Mouse (Mus musculus): ENCODE data around the gene Mtap.

Mtap gene

GRCm38 (mm10) chr4:89137542-89138360 is 829 bp downstream of the Mtap start:
- DNase-seq (ENCODE audit: low spot score in 2 of 2), result peak; percentile 21 to 25

GRCm38 (mm10) chr4:89138361-89138651 is 1.4 kb downstream of the Mtap start:
- DNase-seq (ENCODE audit: low spot score in 2 of 2), result no peak

GRCm38 (mm10) chr4:89140832-89141231 is 3.9 kb downstream of the Mtap start:
- DNase-seq (ENCODE audit: low spot score in 2 of 2), result peak; percentile 23

GRCm38 (mm10) chr4:89145409-89145808 is 8.5 kb downstream of the Mtap start:
- peak; percentile 34 to 67 for DNase-seq (ENCODE audit: low spot score in 2 of 2)

- DNase-seq (ENCODE audit: low spot score in 2 of 2), result no peak
Measured at GRCm38 (mm10) chr4:89146291-89146690, 9.4 kb downstream of the Mtap start.

GRCm38 (mm10) chr4:89149261-89149660 is 12.3 kb downstream of the Mtap start:
- DNase-seq (ENCODE audit: low spot score in 2 of 2), result no peak

GRCm38 (mm10) chr4:89161389-89161788 is 24.5 kb downstream of the Mtap start:
- no peak for DNase-seq (ENCODE audit: low spot score in 2 of 2)

- DNase-seq (ENCODE audit: low spot score in 2 of 2), result no peak
Measured at GRCm38 (mm10) chr4:89162496-89162895, 25.6 kb downstream of the Mtap start.

- DNase-seq (ENCODE audit: low spot score in 2 of 2), result no peak
Measured at GRCm38 (mm10) chr4:89163613-89164012, 26.7 kb downstream of the Mtap start.

- DNase-seq (ENCODE audit: low spot score in 2 of 2), result no peak
Measured at GRCm38 (mm10) chr4:89164681-89165080, 27.8 kb downstream of the Mtap start.

- no peak for DNase-seq (ENCODE audit: low spot score in 2 of 2)
Measured at GRCm38 (mm10) chr4:89168877-89169276, 32.0 kb downstream of the Mtap start.

GRCm38 (mm10) chr4:89169739-89170138 is 32.8 kb downstream of the Mtap start:
- no peak for DNase-seq (ENCODE audit: low spot score in 2 of 2)

GRCm38 (mm10) chr4:89170931-89171330 is 34.0 kb downstream of the Mtap start:
- no peak for DNase-seq (ENCODE audit: low spot score in 2 of 2)

GRCm38 (mm10) chr4:89172873-89173605 is 36.1 kb downstream of the Mtap start:
- no peak for DNase-seq (ENCODE audit: low spot score in 2 of 2)

- no peak for DNase-seq (ENCODE audit: low spot score in 2 of 2)
Measured at GRCm38 (mm10) chr4:89177514-89178307, 40.8 kb downstream of the Mtap start.

GRCm38 (mm10) chr4:89180121-89180520 is 43.2 kb downstream of the Mtap start:
- no peak for DNase-seq (ENCODE audit: low spot score in 2 of 2)

- DNase-seq (ENCODE audit: low spot score in 2 of 2), result no peak
Measured at GRCm38 (mm10) chr4:89181656-89182055, 44.7 kb downstream of the Mtap start.

GRCm38 (mm10) chr4:89182486-89182885 is 45.6 kb downstream of the Mtap start:
- no peak for DNase-seq (ENCODE audit: low spot score in 2 of 2)

- DNase-seq (ENCODE audit: low spot score in 2 of 2), result no peak
Measured at GRCm38 (mm10) chr4:89195481-89195880, 58.6 kb downstream of the Mtap start.

- no peak for DNase-seq (ENCODE audit: low spot score in 2 of 2)
Measured at GRCm38 (mm10) chr4:89197128-89197527, 60.2 kb downstream of the Mtap start.

- DNase-seq (ENCODE audit: low spot score in 2 of 2), result no peak
Measured at GRCm38 (mm10) chr4:89200806-89201205, 63.9 kb downstream of the Mtap start.

GRCm38 (mm10) chr4:89209310-89209709 is 72.4 kb downstream of the Mtap start:
- DNase-seq (ENCODE audit: low spot score in 2 of 2), result no peak

Data from frontal cortex, postnatal 14 days (tissue).